1 mouse cellular context compared by ENCODE assay signal in the genomic region with DNA sequence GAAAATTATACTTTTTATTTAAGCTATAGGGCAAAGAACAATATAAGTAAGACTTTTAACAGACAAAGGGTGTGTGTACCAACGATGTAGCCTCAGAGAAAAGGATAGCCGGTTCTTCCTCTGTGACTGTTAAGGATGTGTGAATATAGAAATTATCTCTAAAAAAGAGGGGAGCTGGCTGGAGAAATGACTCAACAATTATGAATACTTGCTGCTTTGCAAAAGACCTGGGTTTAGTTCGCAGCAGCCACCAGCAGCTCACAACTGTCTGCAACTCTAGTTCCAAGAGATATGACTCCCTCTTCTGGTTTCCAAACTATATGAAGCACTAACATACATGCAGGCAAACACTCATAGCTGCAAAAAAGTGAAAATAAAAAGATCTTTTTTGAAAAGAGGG.
TF ChIP-seq lines count a peak whose summit lies in the region.

No protein-coding gene starts in this region.

TF ChIP-seq in MEL, 35 proteins besides CTCF, POLR2A, EP300 and RAD21 (continued from another document):
- 0 out of 2 replicates have a peak, but pooled peaks have one; percentile 20 for TF ChIP-seq JUND (IDR thresholded peaks at IDR 0.05; ENCODE audit: low read depth, low read length)
- TF ChIP-seq ZC3H11A (IDR thresholded peaks at IDR 0.05; ENCODE audit: low read depth, low read length) = no peak
- peak; percentile 27; the same call in 1 of the 2 replicates for TF ChIP-seq GATA1 (IDR thresholded peaks at IDR 0.05; ENCODE audit: low read depth, low read length)
- TF ChIP-seq MAZ (IDR thresholded peaks at IDR 0.05; ENCODE audit: low read depth, low read length) = peak; percentile 28; the same call in 1 of the 2 replicates
- no peak for TF ChIP-seq UBTF (IDR thresholded peaks at IDR 0.05; ENCODE audit: borderline replicate concordance, insufficient read depth, low read depth, low read length)
- no peak for TF ChIP-seq POLR2AphosphoS2 (IDR thresholded peaks at IDR 0.05; ENCODE audit: low read length)
- TF ChIP-seq TBP (IDR thresholded peaks at IDR 0.05; ENCODE audit: low read depth, low read length) = peak; percentile 65
